Mouse (Mus musculus): ENCODE measurements around the gene Smco2. TPM values are rescaled to one million over a fixed set of nuclear protein-coding genes. Genes with fewer than 3 reads are reported as not detected.
"Not testable (repeated sequence)": the region's sequence is repeated elsewhere in the genome, so short reads cannot be mapped to it uniquely, and the experiment has no call there.

Smco2 gene
- polyA plus RNA-seq, 1 experiment from 2014 or later, result not detected

DNA sequence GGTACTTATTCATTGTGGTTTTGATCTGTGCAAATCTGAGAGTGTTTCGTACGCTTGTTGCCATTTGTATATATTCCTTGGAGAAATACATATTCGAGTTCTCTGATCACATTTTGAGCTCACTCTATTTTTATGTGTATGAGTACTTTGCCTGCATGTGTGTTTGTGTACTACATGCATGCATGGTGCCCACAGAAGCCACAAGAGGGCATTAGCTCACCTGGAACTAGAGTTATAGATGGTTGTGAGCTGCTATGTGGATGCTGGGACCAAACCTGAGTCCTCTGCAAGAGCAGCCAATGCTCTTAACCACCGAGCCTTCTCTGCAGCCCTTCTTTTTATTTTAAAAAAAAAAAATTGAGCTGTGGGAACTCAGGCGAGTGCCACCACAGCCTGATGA is 11.5 kb upstream of the Smco2 start:
- no peak overlapping the region for H3K4me2 ChIP-seq

DNA sequence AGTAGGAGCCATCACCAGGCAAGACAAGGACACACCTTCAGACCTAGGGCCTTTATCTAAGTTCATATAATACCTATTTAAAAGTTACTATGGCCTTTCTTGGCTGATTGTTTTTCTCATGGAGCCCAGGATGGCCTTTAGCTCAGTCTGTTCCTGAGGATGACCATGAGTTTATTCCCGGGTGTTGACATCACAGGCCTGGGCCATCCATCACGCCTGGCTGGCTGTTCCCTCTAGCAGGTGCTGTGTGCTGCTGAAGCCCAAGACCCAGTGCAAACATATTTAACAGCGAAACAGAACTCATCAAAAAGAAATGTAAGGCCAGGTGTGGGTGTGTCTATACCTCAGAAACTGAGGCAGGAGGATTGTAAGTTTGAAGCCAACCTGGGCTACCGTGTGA is 11.0 kb upstream of the Smco2 start:
- ATAC-seq (ENCODE audit: low read depth), result no peak
- H3K4me1 ChIP-seq (replicated peaks), result no peaks in the 10 kb centered on the region; the same call in 1 of the 2 replicates
- whole genome bisulfite sequencing, result 89% methylated on average over 4 of the region's 4 CpGs
- H3K27me3 ChIP-seq, result no peaks in the 10 kb centered on the region
- no peak overlapping the region for H3K27ac ChIP-seq (replicated peaks)
- no peak overlapping the region for H3K4me2 ChIP-seq
- H3K4me3 ChIP-seq, result no peak overlapping the region
- no peaks in the 10 kb centered on the region for H3K36me3 ChIP-seq
- no peaks in the 10 kb centered on the region for H3K9me3 ChIP-seq
- no peak overlapping the region for H3K9ac ChIP-seq

More for the DNA sequence above, 11.5 kb upstream of the Smco2 start:
- WGBS, result 91% methylated on average over 5 of the region's 5 CpGs
- ATAC-seq (ENCODE audit: low read depth), result no peak
- Histone ChIP-seq H3K27me3 (no peaks in the 10 kb centered on the region), H3K9me3 (no peaks in the 10 kb centered on the region), H3K36me3 (no peaks in the 10 kb centered on the region), H3K4me3 (no peak overlapping the region), H3K27ac (replicated peaks) (no peak overlapping the region), H3K4me1 (replicated peaks) (no peaks in the 10 kb centered on the region; the same call in 1 of the 2 replicates), H3K9ac (no peak overlapping the region)

DNA sequence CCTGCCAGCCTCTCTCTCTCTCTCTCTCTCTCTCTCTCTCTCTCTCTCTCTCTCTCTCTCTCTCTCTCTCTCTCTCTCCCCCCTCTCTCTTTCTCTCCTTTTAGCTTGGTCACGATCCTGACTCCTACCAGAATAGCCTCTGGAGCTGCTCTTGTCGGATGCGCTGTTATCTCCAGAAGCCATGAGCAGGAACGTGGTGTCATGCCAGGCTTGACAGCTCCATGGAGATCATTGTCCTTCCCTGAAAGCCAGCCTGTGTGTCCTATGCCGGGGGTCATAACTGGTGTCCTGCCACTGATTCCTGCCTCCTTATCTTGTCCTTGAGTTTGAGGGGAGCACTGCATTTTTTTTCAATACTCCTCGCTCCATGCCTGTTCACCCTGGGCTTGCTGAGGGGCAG is 5.0 kb upstream of the Smco2 start:
- 88% methylated on average over 6 of the region's 6 CpGs for WGBS
- ATAC-seq (ENCODE audit: low read depth), result no peak
- no peak overlapping the region for H3K4me2 ChIP-seq
- H3K4me1 ChIP-seq (replicated peaks), result no peaks in the 10 kb centered on the region
- no peak overlapping the region for H3K4me3 ChIP-seq
- H3K27ac ChIP-seq (replicated peaks), result no peak overlapping the region
- H3K27me3 ChIP-seq, result no peaks in the 10 kb centered on the region
- H3K9ac ChIP-seq, result no peak overlapping the region
- H3K36me3 ChIP-seq, result no peaks in the 10 kb centered on the region
- no peaks in the 10 kb centered on the region for H3K9me3 ChIP-seq

DNA sequence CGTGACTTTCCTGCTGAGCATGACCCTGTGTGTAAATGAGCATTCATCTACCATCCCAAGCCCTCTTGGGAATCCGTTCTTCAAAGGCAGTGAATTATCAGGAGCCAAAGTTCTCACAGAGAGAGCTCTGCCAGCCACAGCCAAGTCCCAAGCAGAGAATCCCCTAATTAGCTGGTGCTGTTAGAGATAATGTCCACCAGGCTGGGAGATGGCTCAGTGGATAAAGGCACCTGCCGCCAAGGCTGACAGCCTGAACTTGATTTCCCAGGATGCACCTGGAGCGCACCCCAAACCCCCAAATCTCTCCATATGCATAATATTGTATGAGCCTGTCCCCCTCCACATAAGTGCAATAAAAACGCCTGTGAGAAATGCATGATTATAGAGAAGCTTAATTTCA is 4.6 kb upstream of the Smco2 start:
- Histone ChIP-seq H3K36me3 (no peaks in the 10 kb centered on the region), H3K4me2 (no peak overlapping the region), H3K9ac (no peak overlapping the region), H3K27ac (replicated peaks) (no peak overlapping the region), H3K4me1 (replicated peaks) (no peaks in the 10 kb centered on the region), H3K27me3 (no peaks in the 10 kb centered on the region), H3K9me3 (no peaks in the 10 kb centered on the region), H3K4me3 (no peak overlapping the region)
- ATAC-seq (ENCODE audit: low read depth), result no peak
- WGBS, result 75% methylated on average over 5 of the region's 5 CpGs

DNA sequence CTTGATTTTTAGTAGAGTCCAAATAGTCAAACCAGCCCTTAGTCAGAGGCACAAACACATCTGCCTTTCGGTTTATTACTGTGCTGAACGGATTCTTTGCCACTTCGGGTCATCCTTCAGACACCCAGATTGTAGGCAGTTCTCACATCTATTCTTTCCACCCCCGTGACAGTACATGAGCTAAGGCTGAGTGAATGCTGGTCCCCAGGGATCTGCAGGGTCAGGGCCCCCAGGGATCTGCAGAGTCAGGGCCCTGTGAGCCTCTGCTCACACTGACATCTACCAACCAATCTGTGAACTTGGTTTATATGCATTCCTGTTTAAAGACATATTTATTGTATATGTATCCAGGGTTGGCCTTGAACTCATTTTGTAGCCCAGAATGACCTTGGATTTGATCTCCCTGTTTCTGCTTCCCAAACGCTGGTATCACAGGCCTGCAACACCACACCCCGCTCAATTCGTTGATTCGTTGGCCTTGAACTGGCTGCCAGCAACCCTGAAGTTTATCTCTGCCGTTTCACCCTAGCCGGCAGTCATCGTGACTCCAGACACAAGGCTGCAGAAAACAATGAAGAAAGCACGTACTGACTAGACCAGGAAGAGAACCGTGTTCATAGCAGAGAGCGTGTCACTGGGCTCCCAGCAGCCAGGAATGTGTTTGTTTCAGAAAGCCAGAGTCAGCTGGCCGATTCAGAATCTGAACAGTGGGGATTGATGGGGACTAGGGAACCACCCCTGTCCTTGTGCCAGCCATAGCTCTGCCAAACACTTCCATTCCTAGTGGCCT is 3.7 kb upstream of the Smco2 start:
- Histone ChIP-seq H3K4me1 (replicated peaks) (no peaks in the 10 kb centered on the region), H3K4me2 (no peak overlapping the region), H3K27me3 (no peaks in the 10 kb centered on the region), H3K36me3 (no peaks in the 10 kb centered on the region), H3K9ac (no peak overlapping the region), H3K27ac (replicated peaks) (0 out of 2 replicates have a peak overlapping the region, but pooled peaks have one; percentile 18), H3K4me3 (no peak overlapping the region), H3K9me3 (no peaks in the 10 kb centered on the region)
- 78% methylated on average over 15 of the region's 15 CpGs for WGBS
- ATAC-seq (ENCODE audit: low read depth), result peak; percentile 65; the same call in 1 of the 2 replicates

DNA sequence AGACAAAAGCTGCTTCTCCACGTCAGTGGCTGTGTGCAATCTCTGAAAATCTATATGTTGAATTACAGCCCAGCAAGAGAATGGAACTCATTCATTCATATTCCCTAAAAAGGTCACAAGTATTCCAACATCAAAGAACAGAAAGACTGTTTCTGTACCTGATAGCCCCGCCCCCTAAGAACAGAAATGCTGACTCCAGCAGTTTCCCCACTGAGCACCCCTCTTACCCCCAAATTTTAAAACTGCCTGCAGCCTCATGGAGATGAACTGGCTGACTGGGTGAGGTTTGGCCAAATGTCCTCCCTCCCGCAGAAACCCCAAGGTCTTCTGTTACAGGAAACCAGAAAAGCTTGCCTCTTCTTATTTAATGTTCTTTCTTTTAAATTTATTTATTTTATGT is 2.5 kb upstream of the Smco2 start:
- Histone ChIP-seq H3K4me3 (no peak overlapping the region), H3K27ac (replicated peaks) (no peak overlapping the region), H3K9me3 (no peaks in the 10 kb centered on the region), H3K9ac (no peak overlapping the region), H3K36me3 (no peaks in the 10 kb centered on the region), H3K27me3 (no peaks in the 10 kb centered on the region), H3K4me2 (no peak overlapping the region), H3K4me1 (replicated peaks) (no peaks in the 10 kb centered on the region)
- 80% methylated on average over 3 of the region's 3 CpGs for WGBS
- ATAC-seq (ENCODE audit: low read depth), result no peak

GRCm38 (mm10) chr6:146848281-146848680 is 1.6 kb upstream of the Smco2 start:
- H3K27ac ChIP-seq (replicated peaks), result no peak overlapping the region
- no peaks in the 10 kb centered on the region for H3K36me3 ChIP-seq
- H3K4me2 ChIP-seq, result no peak overlapping the region
- H3K4me3 ChIP-seq, result no peak overlapping the region
- no peaks in the 10 kb centered on the region for H3K9me3 ChIP-seq
- no peaks in the 10 kb centered on the region for H3K27me3 ChIP-seq
- 87% methylated on average over 3 of the region's 3 CpGs for WGBS
- H3K9ac ChIP-seq, result no peak overlapping the region
- no peaks in the 10 kb centered on the region for H3K4me1 ChIP-seq (replicated peaks)
- no peak for ATAC-seq (ENCODE audit: low read depth)

DNA sequence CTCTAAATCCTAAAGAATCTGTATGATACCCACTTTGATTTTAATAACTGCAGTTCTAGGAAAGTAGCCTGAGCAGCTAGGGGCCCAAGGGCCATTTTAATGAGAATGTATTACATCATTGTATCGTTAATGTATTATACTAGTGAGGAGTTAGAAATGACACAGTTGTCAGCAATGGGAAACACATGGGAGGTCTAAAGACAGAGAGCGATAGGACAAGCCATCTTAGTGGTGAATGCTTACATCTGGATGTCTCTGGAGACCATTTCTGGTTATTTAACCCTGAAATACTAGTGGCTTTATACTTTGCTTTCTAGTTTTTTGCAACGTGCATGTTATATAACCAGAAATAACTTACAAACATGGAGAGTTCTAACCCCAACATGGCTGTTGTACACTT is 2.0 kb downstream of the Smco2 start:
- no peaks in the 10 kb centered on the region for H3K36me3 ChIP-seq
- H3K9me3 ChIP-seq, result no peaks in the 10 kb centered on the region
- H3K4me2 ChIP-seq, result no peak overlapping the region
- 87% methylated on average over 3 of the region's 3 CpGs for WGBS
- H3K9ac ChIP-seq, result no peak overlapping the region
- no peak for ATAC-seq (ENCODE audit: low read depth)
- H3K4me3 ChIP-seq, result no peak overlapping the region
- H3K27ac ChIP-seq (replicated peaks), result no peak overlapping the region
- H3K4me1 ChIP-seq (replicated peaks), result no peaks in the 10 kb centered on the region
- H3K27me3 ChIP-seq, result no peaks in the 10 kb centered on the region

DNA sequence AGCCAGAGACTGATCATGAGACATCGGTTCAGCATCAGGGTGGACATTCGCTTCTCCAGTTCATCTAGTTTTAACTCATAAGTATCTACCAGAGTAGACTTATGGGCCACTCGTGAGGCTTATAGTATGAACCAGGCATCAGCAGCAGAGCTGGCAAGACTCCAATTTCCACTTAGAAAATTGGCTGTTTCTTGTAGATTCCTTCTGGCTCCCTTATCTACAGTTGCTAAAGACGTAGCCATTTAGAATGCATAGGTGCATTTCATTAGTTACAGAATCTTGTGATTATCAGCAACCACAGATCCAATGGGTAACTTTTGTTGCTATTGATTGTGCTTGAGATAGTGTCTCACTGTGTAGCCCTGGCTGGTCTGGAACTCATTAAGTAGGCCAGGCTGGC is 2.8 kb downstream of the Smco2 start:
- H3K4me2 ChIP-seq, result no peak overlapping the region
- H3K4me1 ChIP-seq (replicated peaks), result no peaks in the 10 kb centered on the region
- 86% methylated on average over 4 of the region's 4 CpGs for WGBS
- no peak overlapping the region for H3K27ac ChIP-seq (replicated peaks)
- H3K9me3 ChIP-seq, result no peaks in the 10 kb centered on the region
- no peaks in the 10 kb centered on the region for H3K36me3 ChIP-seq
- no peak overlapping the region for H3K9ac ChIP-seq
- H3K27me3 ChIP-seq, result no peaks in the 10 kb centered on the region
- ATAC-seq (ENCODE audit: low read depth), result no peak
- H3K4me3 ChIP-seq, result no peak overlapping the region

- ATAC-seq (ENCODE audit: low read depth), result no peak
- no peak overlapping the region for H3K4me2 ChIP-seq
- H3K27ac ChIP-seq (replicated peaks), result no peak overlapping the region
- H3K27me3 ChIP-seq, result no peaks in the 10 kb centered on the region
- 92% methylated on average over 9 of the region's 9 CpGs for WGBS
- H3K9ac ChIP-seq, result no peak overlapping the region
- H3K4me1 ChIP-seq (replicated peaks), result no peaks in the 10 kb centered on the region
- H3K9me3 ChIP-seq, result no peaks in the 10 kb centered on the region
- no peaks in the 10 kb centered on the region for H3K36me3 ChIP-seq
- H3K4me3 ChIP-seq, result no peak overlapping the region
Observed at GRCm38 (mm10) chr6:146855185-146855584, 5.3 kb downstream of the Smco2 start.

DNA sequence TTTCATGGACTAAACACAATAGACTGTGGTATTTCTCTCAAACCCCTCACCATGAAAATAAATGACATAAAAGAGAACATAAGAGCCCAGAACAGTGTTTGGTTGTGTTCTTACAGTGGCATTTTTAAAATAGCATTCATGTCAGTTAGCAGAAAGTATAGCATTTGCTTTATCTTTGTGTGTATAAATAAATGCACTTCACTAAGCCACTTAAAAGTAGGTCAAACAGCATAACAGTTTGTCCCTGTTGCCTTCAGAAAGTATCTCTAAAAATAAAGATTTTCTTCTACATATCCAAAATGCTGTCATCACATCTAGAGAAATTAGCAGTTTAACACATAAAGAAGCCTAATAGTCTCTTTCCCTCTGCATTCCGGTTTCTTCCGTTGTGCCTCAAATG is 7.5 kb downstream of the Smco2 start:
- no peak for ATAC-seq (ENCODE audit: low read depth)

GRCm38 (mm10) chr6:146863154-146863553 is 13.2 kb downstream of the Smco2 start:
- WGBS, result 91% methylated on average over 2 of the region's 2 CpGs
- H3K27ac ChIP-seq (replicated peaks), result no peak overlapping the region
- H3K9ac ChIP-seq, result no peak overlapping the region
- H3K27me3 ChIP-seq, result no peaks in the 10 kb centered on the region
- H3K9me3 ChIP-seq, result no peaks in the 10 kb centered on the region
- no peaks in the 10 kb centered on the region for H3K4me1 ChIP-seq (replicated peaks)
- H3K36me3 ChIP-seq, result no peaks in the 10 kb centered on the region
- H3K4me2 ChIP-seq, result no peak overlapping the region
- ATAC-seq (ENCODE audit: low read depth), result no peak
- no peak overlapping the region for H3K4me3 ChIP-seq

More for the DNA sequence above, 7.5 kb downstream of the Smco2 start:
- Histone ChIP-seq H3K4me2 (no peak overlapping the region), H3K27ac (replicated peaks) (no peak overlapping the region), H3K4me1 (replicated peaks) (no peaks in the 10 kb centered on the region), H3K36me3 (no peaks in the 10 kb centered on the region), H3K9ac (no peak overlapping the region), H3K4me3 (no peak overlapping the region), H3K9me3 (no peaks in the 10 kb centered on the region), H3K27me3 (no peaks in the 10 kb centered on the region)
- 91% methylated on average over 2 of the region's 2 CpGs for WGBS

DNA sequence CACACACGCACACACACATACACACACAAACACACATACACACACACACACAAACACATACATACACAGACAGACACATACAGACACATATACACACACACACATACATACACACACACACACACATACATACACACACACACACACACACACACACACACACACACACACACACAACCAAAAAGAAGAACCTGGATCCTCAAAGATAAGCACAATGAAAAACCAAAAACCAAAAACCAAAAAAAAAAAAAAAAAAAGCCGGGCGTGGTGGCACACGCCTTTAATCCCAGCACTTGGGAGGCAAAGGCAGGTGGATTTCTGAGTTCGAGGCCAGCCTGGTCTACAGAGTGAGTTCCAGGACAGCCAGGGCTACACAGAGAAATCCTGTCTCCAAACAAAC is 14.5 kb downstream of the Smco2 start:
- 96% methylated on average over 2 of the region's 5 CpGs for WGBS
- not testable (repeated sequence) for H3K27ac ChIP-seq (replicated peaks); H3K4me3 ChIP-seq; H3K27me3 ChIP-seq; H3K36me3 ChIP-seq; ATAC-seq (ENCODE audit: low read depth); H3K9me3 ChIP-seq; H3K4me2 ChIP-seq; H3K4me1 ChIP-seq (replicated peaks); H3K9ac ChIP-seq
